Mouse (Mus musculus) stomach, embryonic 14.5 days (tissue): Measurements from ENCODE around the gene Rbm24. TPM values are rescaled to one million over a fixed set of nuclear protein-coding genes. Genes with fewer than 3 reads are reported as not detected.
A peak's percentile ranks its signal among the peaks of the same experiment; 100 is the strongest.

Source experiments
- ATAC-seq: fragments of 200-750 bp; cut with Nextera tagmentation; 2 replicates; pipeline ENCODE4 v1.8.0; 2017; ENCODE audit warnings: low read depth, moderate TSS enrichment; ENCODE audit not compliant: insufficient number of reproducible peaks, insufficient read depth, low FRiP score
- H3K27ac ChIP-seq: fragments of 300-500 bp; sonication (generic); 2 replicates; pipeline ENCODE4 v1.5.1; 2014; ENCODE audit warnings: mild to moderate bottlenecking, low read length, moderate library complexity, mixed read lengths
- H3K27me3 ChIP-seq: fragments of 300-500 bp; sonication (generic); 2 replicates; pipeline ENCODE4 v1.6.1; 2014; ENCODE audit warnings: low read length, control low read depth, mixed read lengths; ENCODE audit not compliant: control insufficient read depth, insufficient read depth
- H3K36me3 ChIP-seq: fragments of 300-500 bp; sonication (generic); 2 replicates; pipeline ENCODE4 v1.6.1; 2014; ENCODE audit warnings: mild to moderate bottlenecking, control low read depth, low read length, moderate library complexity, mixed read lengths; ENCODE audit not compliant: control insufficient read depth, insufficient read depth
- H3K4me1 ChIP-seq: fragments of 300-500 bp; sonication (generic); 2 replicates; pipeline ENCODE4 v1.6.1; 2014; ENCODE audit warnings: low read length, control low read depth, mixed read lengths; ENCODE audit not compliant: control insufficient read depth, insufficient read depth
- H3K4me2 ChIP-seq: fragments of 300-500 bp; sonication (generic); replicated peaks from 2 replicates; pipeline ENCODE4 v1.6.1; 2014; ENCODE audit warnings: low read depth, low read length, control low read depth
- H3K4me3 ChIP-seq: fragments of 300-500 bp; sonication (generic); 2 replicates; pipeline ENCODE4 v1.5.1; 2014; ENCODE audit warnings: low read depth, low read length, control low read depth
- H3K9ac ChIP-seq: fragments of 300-500 bp; sonication (generic); replicated peaks from 2 replicates; pipeline ENCODE4 v1.6.1; 2014; ENCODE audit warnings: low read depth, mild to moderate bottlenecking, control low read depth, low read length, moderate library complexity, mixed read lengths
- H3K9me3 ChIP-seq: fragments of 300-500 bp; sonication (generic); 2 replicates; pipeline ENCODE4 v1.6.1; 2016; ENCODE audit warnings: low read depth, low read length, control low read depth; ENCODE audit not compliant: control insufficient read depth
- WGBS: fragments of 180-500 bp; shearing (Covaris S2); extraction: QIAGEN DNeasy Blood & Tissue Kit; methylation state at CpG from one replicate; pipeline ENCODE4 v1.1.7; 2014; 5-methylcytosine and 5-hydroxymethylcytosine counted together
- polyA plus RNA-seq: library from polyadenylated mRNA; unstranded; fragments of >200 nt; fragmentation: Nextera tagmentation; extraction: Ambion mirVana; gene quantifications from 2 replicates; pipeline ENCODE4 v1.2.1, GENCODE M21; 2014

Rbm24 gene
- 1.4 TPM in 2 replicates for polyA plus RNA-seq

DNA sequence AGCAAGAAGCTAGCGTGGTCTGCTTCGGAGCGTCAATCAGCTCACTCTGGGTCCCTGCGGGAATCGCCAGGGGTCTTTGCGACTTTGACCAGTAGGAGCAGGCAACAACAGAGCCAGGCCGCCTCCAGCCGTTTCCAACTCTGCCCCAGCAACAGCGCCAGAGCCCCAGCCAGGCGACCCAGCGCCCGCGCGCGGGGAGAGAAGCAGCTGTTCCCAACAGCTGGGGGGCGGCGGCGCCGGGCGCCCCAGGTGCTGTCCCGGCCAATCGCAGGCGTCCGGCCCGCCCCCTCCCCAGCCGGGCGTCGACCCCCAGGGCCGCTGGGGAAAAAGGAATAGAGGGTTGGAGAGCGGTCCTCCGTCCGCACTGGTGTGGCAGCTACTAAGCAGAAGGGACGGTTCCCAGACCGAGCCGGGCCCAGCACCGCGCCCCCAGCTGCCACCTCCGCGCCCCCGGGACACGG, at the start of gene Rbm24:
Gene Rbm24, plus strand, starts transcription at position 294 of the 461 bp plus-strand sequence.
- WGBS = under 1% methylated on average over 41 of the region's 41 CpGs
- Histone ChIP-seq H3K27ac (no peak within 1 kb of the TSS), H3K27me3 (no peaks in the 10 kb centered on the region), H3K4me1 (no peaks in the 10 kb centered on the region), H3K4me3 (peak within 1 kb of the TSS; percentile 50), H3K9ac (peak within 1 kb of the TSS; percentile 50), H3K4me2 (peak within 1 kb of the TSS; percentile 97), H3K9me3 (no peaks in the 10 kb centered on the region), H3K36me3 (no peaks in the 10 kb centered on the region)
- ATAC-seq = peak; percentile 82

DNA sequence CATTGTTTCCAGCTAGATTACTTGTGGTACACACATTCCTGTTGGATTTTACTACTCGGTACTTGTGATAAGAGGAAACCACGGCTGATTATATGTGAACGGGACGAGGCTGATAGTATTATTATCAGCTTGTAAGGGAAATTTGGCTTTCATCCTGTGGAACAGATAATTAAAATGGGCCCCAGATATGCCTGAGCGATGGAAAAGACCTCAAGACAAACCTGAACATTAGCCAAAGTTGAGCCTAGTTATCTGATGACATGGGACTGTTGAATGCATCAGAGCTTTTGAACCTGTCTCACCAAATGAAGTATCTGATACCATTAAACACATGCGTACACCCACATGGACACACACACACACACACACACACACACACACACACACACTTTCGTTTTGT, 45.4 kb upstream of the Rbm24 start:
- Histone ChIP-seq H3K4me3 (no peak overlapping the region), H3K27me3 (no peaks in the 10 kb centered on the region), H3K9ac (no peak overlapping the region), H3K27ac (no peak overlapping the region), H3K36me3 (no peaks in the 10 kb centered on the region), H3K9me3 (no peaks in the 10 kb centered on the region), H3K4me1 (no peaks in the 10 kb centered on the region), H3K4me2 (no peak overlapping the region)
- no peak for ATAC-seq
- WGBS = 82% methylated on average over 7 of the region's 7 CpGs

- H3K4me1 ChIP-seq = no peaks in the 10 kb centered on the region
- H3K9ac ChIP-seq = no peak overlapping the region
- H3K36me3 ChIP-seq = no peaks in the 10 kb centered on the region
- no peak overlapping the region for H3K4me3 ChIP-seq
- no peak for ATAC-seq
- no peak overlapping the region for H3K27ac ChIP-seq
- no peaks in the 10 kb centered on the region for H3K27me3 ChIP-seq
- H3K9me3 ChIP-seq = no peaks in the 10 kb centered on the region
- no peak overlapping the region for H3K4me2 ChIP-seq
- 67% methylated on average over 1 of the region's 1 CpGs for WGBS
These were observed 42.9 kb upstream of the Rbm24 start for GRCm38 (mm10) chr13:46375371-46375770.

DNA sequence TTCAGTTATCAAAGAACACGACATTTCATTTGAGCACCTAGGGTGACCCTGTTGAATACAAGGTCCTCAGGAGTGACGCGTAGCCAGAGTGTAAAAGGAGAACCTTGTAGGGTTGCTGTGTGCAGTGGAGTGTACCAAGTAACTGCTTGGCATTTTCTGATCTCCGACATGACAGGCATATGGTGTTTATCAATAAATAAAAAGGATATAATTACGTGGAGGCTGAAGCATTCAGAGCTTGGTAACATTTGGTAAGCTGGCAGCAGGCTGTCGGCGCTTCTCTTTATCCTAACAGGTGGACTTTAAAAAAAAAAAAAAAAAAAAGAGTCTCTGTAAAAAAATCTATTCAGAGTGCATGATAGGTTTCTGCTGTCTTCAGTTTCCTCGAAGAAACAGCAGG, 30.8 kb upstream of the Rbm24 start:
- no peak overlapping the region for H3K9ac ChIP-seq
- WGBS = 87% methylated on average over 8 of the region's 8 CpGs
- ATAC-seq = no peak
- no peak overlapping the region for H3K4me2 ChIP-seq
- no peaks in the 10 kb centered on the region for H3K9me3 ChIP-seq
- H3K4me1 ChIP-seq = no peaks in the 10 kb centered on the region
- H3K4me3 ChIP-seq = no peak overlapping the region
- H3K27me3 ChIP-seq = no peaks in the 10 kb centered on the region
- no peaks in the 10 kb centered on the region for H3K36me3 ChIP-seq
- no peak overlapping the region for H3K27ac ChIP-seq

- Histone ChIP-seq H3K4me2 (no peak overlapping the region), H3K27ac (no peak overlapping the region), H3K27me3 (no peaks in the 10 kb centered on the region), H3K36me3 (no peaks in the 10 kb centered on the region), H3K9ac (no peak overlapping the region), H3K4me1 (no peaks in the 10 kb centered on the region), H3K9me3 (no peaks in the 10 kb centered on the region), H3K4me3 (no peak overlapping the region)
- 69% methylated on average over 1 of the region's 1 CpGs for WGBS
- no peak for ATAC-seq
These were observed 26.6 kb upstream of the Rbm24 start for GRCm38 (mm10) chr13:46391654-46392053.

- Histone ChIP-seq H3K4me2 (no peak overlapping the region), H3K36me3 (no peaks in the 10 kb centered on the region), H3K27me3 (no peaks in the 10 kb centered on the region), H3K4me3 (no peak overlapping the region), H3K9ac (no peak overlapping the region), H3K4me1 (no peaks in the 10 kb centered on the region), H3K27ac (no peak overlapping the region), H3K9me3 (no peaks in the 10 kb centered on the region)
- 80% methylated on average over 4 of the region's 4 CpGs for WGBS
- no peak for ATAC-seq
These were observed 25.3 kb upstream of the Rbm24 start for GRCm38 (mm10) chr13:46392893-46393292.

- Histone ChIP-seq H3K27ac (no peak overlapping the region), H3K9me3 (no peaks in the 10 kb centered on the region), H3K4me1 (no peaks in the 10 kb centered on the region), H3K4me2 (no peak overlapping the region), H3K27me3 (no peaks in the 10 kb centered on the region), H3K36me3 (no peaks in the 10 kb centered on the region), H3K4me3 (no peak overlapping the region), H3K9ac (no peak overlapping the region)
- ATAC-seq = no peak
- WGBS = 51% methylated on average over 2 of the region's 2 CpGs
These were observed 24.3 kb upstream of the Rbm24 start for GRCm38 (mm10) chr13:46393936-46394335.

DNA sequence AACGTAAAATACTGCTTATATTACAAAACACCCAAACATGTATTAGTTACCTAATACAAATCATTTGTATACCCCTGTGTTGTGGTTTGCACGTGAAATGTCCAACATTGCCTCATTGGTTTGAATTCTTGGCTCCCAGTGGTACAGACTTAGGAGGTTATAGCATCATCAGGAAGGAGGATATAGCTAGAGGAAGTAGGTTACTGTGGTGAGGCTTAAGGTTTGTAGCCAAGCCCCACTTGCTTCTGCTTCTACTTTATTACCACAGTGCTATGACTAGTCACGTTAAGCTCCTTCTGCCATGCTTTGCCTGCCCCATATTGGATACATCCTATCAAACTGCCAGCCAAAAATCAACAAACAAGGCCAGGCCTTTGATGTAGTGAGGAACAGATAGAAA, 21.0 kb upstream of the Rbm24 start:
- H3K36me3 ChIP-seq = no peaks in the 10 kb centered on the region
- WGBS = 73% methylated on average over 3 of the region's 3 CpGs
- no peak overlapping the region for H3K4me3 ChIP-seq
- no peak for ATAC-seq
- no peak overlapping the region for H3K27ac ChIP-seq
- H3K4me1 ChIP-seq = no peaks in the 10 kb centered on the region
- H3K9ac ChIP-seq = no peak overlapping the region
- H3K4me2 ChIP-seq = no peak overlapping the region
- no peaks in the 10 kb centered on the region for H3K27me3 ChIP-seq
- no peaks in the 10 kb centered on the region for H3K9me3 ChIP-seq

- Histone ChIP-seq H3K27ac (no peak overlapping the region), H3K9ac (no peak overlapping the region), H3K9me3 (no peaks in the 10 kb centered on the region), H3K4me2 (no peak overlapping the region), H3K4me1 (no peaks in the 10 kb centered on the region), H3K4me3 (no peak overlapping the region), H3K27me3 (no peaks in the 10 kb centered on the region), H3K36me3 (no peaks in the 10 kb centered on the region)
- WGBS = 81% methylated on average over 1 of the region's 1 CpGs
- ATAC-seq = no peak
These were observed 11.1 kb upstream of the Rbm24 start for GRCm38 (mm10) chr13:46407151-46407550.
